Mouse (Mus musculus) lung, postnatal 0 days (tissue): ENCODE data around the gene Pex12.

Experiments
- CTCF ChIP-seq: IDR thresholded peaks from 2 replicates; pipeline ENCODE4 v1.5.1; 2016; ENCODE audit warnings: antibody characterized with exemption, mild to moderate bottlenecking
- EP300 ChIP-seq: IDR thresholded peaks from 2 replicates; pipeline ENCODE4 v1.6.1; 2016; ENCODE audit warnings: antibody characterized with exemption, mild to moderate bottlenecking, control low read depth

DNA sequence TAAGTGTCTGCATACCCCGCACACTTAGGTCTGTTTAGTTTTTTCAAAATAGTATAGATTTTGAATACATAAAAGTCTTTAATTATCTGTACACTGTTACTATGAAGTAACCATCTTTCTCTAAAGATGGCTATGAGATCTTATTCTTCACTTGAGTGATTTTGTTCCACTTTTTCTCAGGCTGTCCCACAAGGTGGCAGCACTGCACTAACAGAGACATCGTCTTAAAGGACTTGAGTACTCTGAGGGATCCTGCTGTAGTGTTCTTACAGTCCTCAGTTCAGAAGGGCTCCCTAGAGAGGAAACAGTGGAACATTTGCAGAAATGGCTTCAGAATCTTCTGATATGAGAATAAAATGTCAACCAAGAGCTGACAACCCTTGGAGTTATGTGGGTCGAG lies 25.0 kb upstream of the Pex12 start:
- TF ChIP-seq CTCF (peak; percentile 76), EP300 (no peak)
